Mouse (Mus musculus) hindbrain, embryonic 12.5 days (tissue): ENCODE measurements at regions not wholly inside any gene's neighbourhood (a gene's known extent, or its start where the extent isn't known, plus 50 kb on each side); places are given as distances from the start of the nearest gene placed in this dataset.

ENCODE experiments used
- ATAC-seq: fragments of 200-750 bp; cut with Nextera tagmentation; 2 replicates; pipeline ENCODE4 v1.8.0; 2017; ENCODE audit warnings: moderate TSS enrichment; ENCODE audit not compliant: low FRiP score
- H3K27ac ChIP-seq: fragments of 300-500 bp; sonication (generic); 2 replicates; pipeline ENCODE4 v1.5.1; 2016; ENCODE audit warnings: mild to moderate bottlenecking
- H3K27me3 ChIP-seq: fragments of 300-500 bp; sonication (generic); 2 replicates; pipeline ENCODE4 v1.6.1; 2016; ENCODE audit warnings: mild to moderate bottlenecking
- H3K36me3 ChIP-seq: fragments of 300-500 bp; sonication (generic); 2 replicates; pipeline ENCODE4 v1.6.1; 2016; ENCODE audit warnings: mild to moderate bottlenecking
- H3K4me1 ChIP-seq: fragments of 300-500 bp; sonication (generic); 2 replicates; pipeline ENCODE4 v1.6.1; 2016
- H3K4me2 ChIP-seq: fragments of 300-500 bp; sonication (generic); replicated peaks from 2 replicates; pipeline ENCODE4 v1.6.1; 2016; ENCODE audit warnings: mild to moderate bottlenecking
- H3K4me3 ChIP-seq: fragments of 300-500 bp; sonication (generic); 2 replicates; pipeline ENCODE4 v1.5.1; 2016; ENCODE audit warnings: mild to moderate bottlenecking
- H3K9ac ChIP-seq: fragments of 300-500 bp; sonication (generic); 2 replicates; pipeline ENCODE4 v1.6.1; 2016; ENCODE audit warnings: mild to moderate bottlenecking, moderate library complexity
- H3K9me3 ChIP-seq: fragments of 300-500 bp; sonication (generic); replicated peaks from 2 replicates; pipeline ENCODE4 v1.6.1; 2016; ENCODE audit warnings: mild to moderate bottlenecking
- WGBS: fragments of 180-500 bp; shearing (Covaris S2); methylation state at CpG from one replicate; pipeline ENCODE4 v1.1.7; 2016; 5-methylcytosine and 5-hydroxymethylcytosine counted together

DNA sequence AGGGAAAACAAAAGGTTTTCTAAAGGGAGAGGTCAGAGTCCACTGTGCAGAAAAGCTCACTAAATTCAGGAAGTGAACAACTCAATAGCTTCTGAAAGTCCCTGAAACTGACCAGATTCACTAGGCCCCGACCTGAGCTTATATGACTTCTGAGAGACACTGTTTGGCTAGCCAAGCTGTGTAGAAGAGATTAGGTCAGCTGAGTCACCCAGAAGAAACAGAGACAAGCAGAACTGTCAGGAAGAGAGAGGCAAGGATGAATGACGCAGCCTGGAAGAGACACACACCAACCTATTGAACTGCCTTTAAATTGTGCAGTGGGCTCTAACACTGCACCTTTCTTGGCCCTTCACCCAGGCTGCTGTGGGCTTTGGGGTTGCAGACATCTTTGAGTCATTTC is 230.4 kb downstream of the Gm21750 start:
- H3K4me1 ChIP-seq = no peaks in the 10 kb centered on the region
- H3K4me2 ChIP-seq = no peak overlapping the region
- no peaks in the 10 kb centered on the region for H3K36me3 ChIP-seq
- no peaks in the 10 kb centered on the region for H3K9me3 ChIP-seq
- H3K27ac ChIP-seq = no peak overlapping the region
- no peak for ATAC-seq
- WGBS = 78% methylated on average over 2 of the region's 2 CpGs
- no peak overlapping the region for H3K9ac ChIP-seq
- no peaks in the 10 kb centered on the region for H3K27me3 ChIP-seq
- H3K4me3 ChIP-seq = no peak overlapping the region

DNA sequence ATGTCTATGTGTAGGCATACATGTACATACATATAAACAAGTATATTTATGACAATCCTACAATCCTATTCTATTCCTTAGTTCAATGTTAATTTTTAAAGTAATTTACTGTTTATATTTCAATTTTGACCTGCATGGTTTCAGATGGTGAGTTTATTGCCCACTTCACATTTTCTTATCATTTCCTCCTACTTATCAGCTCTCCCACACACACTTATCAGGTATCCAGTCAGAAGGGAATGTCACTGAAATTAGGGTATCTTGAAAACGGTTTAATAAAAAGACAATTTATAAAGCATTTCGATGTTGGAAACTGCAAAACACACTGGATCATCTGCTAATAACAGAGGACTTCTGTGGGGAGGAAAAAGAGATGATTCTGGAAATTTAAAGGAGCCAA is 233.8 kb downstream of the Gm21750 start:
- no peaks in the 10 kb centered on the region for H3K9me3 ChIP-seq
- H3K36me3 ChIP-seq = no peaks in the 10 kb centered on the region
- no peaks in the 10 kb centered on the region for H3K27me3 ChIP-seq
- H3K27ac ChIP-seq = no peak overlapping the region
- H3K4me3 ChIP-seq = no peak overlapping the region
- no peak overlapping the region for H3K9ac ChIP-seq
- ATAC-seq = no peak
- H3K4me2 ChIP-seq = no peak overlapping the region
- 81% methylated on average over 2 of the region's 2 CpGs for WGBS
- H3K4me1 ChIP-seq = no peaks in the 10 kb centered on the region

DNA sequence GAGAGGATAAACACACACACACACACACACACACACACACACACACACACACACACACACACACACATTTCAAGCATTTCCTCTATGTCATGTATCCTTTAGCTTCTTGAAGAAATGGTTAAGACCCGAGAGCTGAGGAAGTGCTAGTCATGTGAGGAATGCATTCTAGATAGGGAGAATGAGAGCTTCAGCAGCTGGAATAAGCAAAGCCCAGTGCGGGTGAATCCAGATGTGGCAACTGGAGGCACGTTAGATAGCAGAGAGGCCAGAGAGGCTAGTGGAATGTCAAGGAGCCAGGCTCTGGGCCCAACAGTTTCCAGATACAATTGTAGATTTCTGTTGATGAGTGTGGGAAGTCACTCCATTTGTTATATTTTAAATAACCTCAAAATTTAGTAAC is 234.2 kb downstream of the Gm21750 start:
- H3K36me3 ChIP-seq = no peaks in the 10 kb centered on the region
- no peak overlapping the region for H3K4me3 ChIP-seq
- H3K4me1 ChIP-seq = no peaks in the 10 kb centered on the region
- no peaks in the 10 kb centered on the region for H3K9me3 ChIP-seq
- H3K4me2 ChIP-seq = no peak overlapping the region
- H3K27ac ChIP-seq = no peak overlapping the region
- 79% methylated on average over 3 of the region's 3 CpGs for WGBS
- H3K9ac ChIP-seq = no peak overlapping the region
- ATAC-seq = no peak
- no peaks in the 10 kb centered on the region for H3K27me3 ChIP-seq

DNA sequence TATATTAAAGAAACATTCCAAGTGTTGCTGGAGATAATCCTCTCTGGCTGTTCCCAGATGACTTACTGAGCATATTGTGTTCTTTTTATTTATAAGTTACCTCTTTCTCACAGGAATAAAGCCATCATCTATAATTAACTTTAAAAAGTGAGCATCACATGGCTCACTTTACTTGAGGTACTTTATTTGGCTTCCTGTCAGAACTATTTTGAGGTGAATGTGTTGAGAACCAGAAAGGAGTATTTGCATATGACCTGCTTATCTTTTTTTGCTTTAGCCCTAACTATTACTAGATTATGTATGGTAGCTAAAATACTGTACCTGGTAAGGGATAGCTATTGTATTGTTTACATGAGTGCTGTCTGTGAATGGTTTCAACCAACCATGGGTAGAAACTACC is 238.1 kb downstream of the Gm21750 start:
- H3K4me2 ChIP-seq = no peak overlapping the region
- H3K36me3 ChIP-seq = no peaks in the 10 kb centered on the region
- H3K27me3 ChIP-seq = no peaks in the 10 kb centered on the region
- no peaks in the 10 kb centered on the region for H3K4me1 ChIP-seq
- no peak overlapping the region for H3K9ac ChIP-seq
- H3K4me3 ChIP-seq = no peak overlapping the region
- no peak overlapping the region for H3K27ac ChIP-seq
- no peaks in the 10 kb centered on the region for H3K9me3 ChIP-seq
- no peak for ATAC-seq

DNA sequence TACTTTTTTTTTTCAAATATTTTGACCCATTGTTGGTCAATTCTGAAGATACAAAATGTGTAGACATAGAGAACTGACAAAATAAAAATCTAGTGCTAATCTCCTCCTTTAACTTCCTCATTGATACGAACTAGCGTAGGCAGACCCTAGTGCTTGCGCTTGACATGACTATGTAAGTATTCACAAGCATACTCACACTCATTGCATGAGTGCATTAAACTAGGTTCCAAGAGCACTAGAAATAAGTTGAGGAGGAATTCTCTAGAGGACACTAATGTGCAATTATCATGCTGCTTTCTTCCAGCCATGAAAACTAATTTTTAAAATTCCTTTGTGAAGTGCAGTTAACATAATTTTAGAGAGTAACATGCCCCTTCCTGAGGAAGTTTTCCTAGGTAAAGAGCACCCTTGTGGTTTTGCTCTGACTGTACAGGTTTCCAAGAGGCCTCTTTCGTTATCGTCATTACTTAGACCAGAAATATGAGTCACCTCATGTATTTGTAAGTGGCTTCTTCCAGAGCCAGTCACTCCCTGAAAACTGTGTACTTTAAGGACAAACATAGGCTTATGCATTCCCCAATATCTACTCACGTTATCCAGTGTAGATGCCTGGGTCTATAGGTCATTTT is 241.2 kb downstream of the Gm21750 start:
- H3K27ac ChIP-seq = no peak overlapping the region
- H3K4me2 ChIP-seq = no peak overlapping the region
- ATAC-seq = no peak
- no peak overlapping the region for H3K4me3 ChIP-seq
- H3K9ac ChIP-seq = no peak overlapping the region
- no peaks in the 10 kb centered on the region for H3K36me3 ChIP-seq
- no peaks in the 10 kb centered on the region for H3K9me3 ChIP-seq
- 93% methylated on average over 6 of the region's 6 CpGs for WGBS
- H3K4me1 ChIP-seq = no peaks in the 10 kb centered on the region
- H3K27me3 ChIP-seq = no peaks in the 10 kb centered on the region

DNA sequence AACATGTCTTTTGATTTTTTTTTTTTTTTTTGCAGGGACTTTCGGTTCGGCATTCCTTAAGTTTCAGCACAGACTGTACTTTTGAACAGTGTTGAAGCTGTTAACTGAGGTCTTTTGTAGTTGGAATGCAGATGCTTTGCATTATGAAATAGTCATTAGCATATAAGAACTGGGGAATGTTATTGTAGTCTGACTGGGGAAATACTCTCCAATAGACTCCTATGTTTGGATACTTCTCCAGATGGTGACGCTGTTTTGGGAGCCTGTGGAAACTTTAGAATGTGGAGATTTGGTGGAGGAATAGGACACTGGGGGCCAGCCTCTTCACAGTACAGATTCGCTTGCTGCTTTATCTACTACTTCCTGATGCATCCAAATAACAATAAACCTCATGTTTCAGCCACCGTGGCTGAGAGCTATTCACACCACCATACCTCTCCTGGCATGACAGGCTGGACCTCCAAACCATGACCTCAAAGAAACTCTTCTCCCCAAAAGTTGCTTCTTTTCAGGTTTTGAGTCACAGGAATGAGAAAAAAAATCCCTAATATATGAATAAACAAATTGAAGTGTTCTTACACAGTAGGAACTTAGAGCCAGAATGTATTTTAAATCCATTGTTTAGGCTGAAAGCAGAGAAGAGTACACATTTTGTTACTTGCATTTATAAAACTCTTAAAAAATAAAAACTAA is 252.9 kb downstream of the Gm21750 start:
- H3K4me3 ChIP-seq = no peak overlapping the region
- ATAC-seq = no peak
- no peaks in the 10 kb centered on the region for H3K4me1 ChIP-seq
- no peak overlapping the region for H3K9ac ChIP-seq
- H3K36me3 ChIP-seq = no peaks in the 10 kb centered on the region
- no peaks in the 10 kb centered on the region for H3K9me3 ChIP-seq
- no peak overlapping the region for H3K27ac ChIP-seq
- H3K27me3 ChIP-seq = no peaks in the 10 kb centered on the region
- 68% methylated on average over 5 of the region's 5 CpGs for WGBS
- H3K4me2 ChIP-seq = no peak overlapping the region

DNA sequence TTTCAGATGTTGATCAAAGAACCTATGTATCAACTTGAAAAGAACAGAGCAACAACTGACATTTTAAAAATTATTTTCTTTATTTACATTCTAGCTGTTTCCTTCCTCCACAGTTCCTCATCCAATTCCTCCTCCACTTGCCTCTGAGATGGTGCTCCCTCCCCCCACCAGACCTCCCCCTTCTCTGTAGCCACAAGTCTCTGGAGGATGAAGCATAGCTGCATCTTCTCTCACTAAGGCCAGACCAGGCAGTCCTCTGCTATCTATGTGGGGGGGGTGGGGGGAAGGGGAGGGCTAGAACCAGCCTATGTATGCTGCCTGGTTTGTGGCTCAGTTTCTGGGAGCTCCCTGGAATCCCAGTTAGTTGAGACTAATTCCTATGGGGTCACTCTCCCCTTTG is 255.0 kb downstream of the Gm21750 start:
- Histone ChIP-seq H3K4me3 (no peak overlapping the region), H3K27ac (no peak overlapping the region), H3K36me3 (no peaks in the 10 kb centered on the region), H3K9me3 (no peaks in the 10 kb centered on the region), H3K4me1 (no peaks in the 10 kb centered on the region), H3K4me2 (no peak overlapping the region), H3K9ac (no peak overlapping the region), H3K27me3 (no peaks in the 10 kb centered on the region)
- no peak for ATAC-seq

DNA sequence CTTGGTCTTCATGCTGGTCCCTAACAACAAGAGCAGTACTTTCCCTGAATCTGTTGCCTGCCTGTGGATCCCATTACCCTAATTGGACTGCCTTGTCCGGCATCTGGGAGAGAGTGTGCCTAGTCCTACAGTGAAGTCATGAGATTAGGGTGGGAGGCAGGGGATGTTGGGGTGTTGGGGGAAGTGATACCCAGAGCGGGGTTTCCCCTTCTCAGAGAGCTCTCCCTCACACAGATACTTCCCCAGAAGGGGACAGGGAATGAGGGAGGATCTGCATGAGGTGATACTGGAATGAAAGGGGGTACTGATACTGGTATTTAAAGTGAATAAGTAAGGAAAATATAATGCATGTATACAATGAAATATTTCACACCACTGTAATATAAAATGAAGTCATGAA is 270.1 kb downstream of the Gm21750 start:
- Histone ChIP-seq H3K4me1 (no peaks in the 10 kb centered on the region), H3K36me3 (no peaks in the 10 kb centered on the region), H3K4me3 (no peak overlapping the region), H3K9ac (no peak overlapping the region), H3K4me2 (no peak overlapping the region), H3K9me3 (no peaks in the 10 kb centered on the region), H3K27me3 (no peaks in the 10 kb centered on the region), H3K27ac (no peak overlapping the region)
- ATAC-seq = no peak
- WGBS = 70% methylated on average over 2 of the region's 2 CpGs

DNA sequence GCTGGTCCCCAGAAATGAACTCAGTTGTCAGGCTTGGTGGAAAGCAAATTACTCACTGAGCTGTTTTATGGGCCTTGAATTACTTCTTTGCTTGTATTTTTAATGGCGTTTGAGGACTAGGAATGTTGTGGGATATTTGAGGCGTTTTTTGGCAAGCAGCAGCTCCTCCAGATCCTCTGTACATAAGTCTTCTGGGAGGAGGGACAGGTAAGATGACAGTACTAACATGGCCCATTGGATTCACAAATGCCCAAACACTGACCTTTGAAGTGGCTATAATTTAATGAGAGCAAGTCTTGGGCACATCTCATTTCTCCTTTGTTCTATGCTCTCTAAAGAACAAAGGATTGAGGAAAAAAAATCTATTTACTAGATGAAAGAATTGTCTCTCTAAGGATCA is 286.3 kb downstream of the Gm21750 start:
- no peak overlapping the region for H3K4me2 ChIP-seq
- H3K36me3 ChIP-seq = no peaks in the 10 kb centered on the region
- WGBS = 74% methylated on average over 2 of the region's 2 CpGs
- no peak overlapping the region for H3K4me3 ChIP-seq
- no peak overlapping the region for H3K27ac ChIP-seq
- no peaks in the 10 kb centered on the region for H3K27me3 ChIP-seq
- ATAC-seq = no peak
- H3K4me1 ChIP-seq = no peaks in the 10 kb centered on the region
- H3K9ac ChIP-seq = no peak overlapping the region
- H3K9me3 ChIP-seq = no peaks in the 10 kb centered on the region

DNA sequence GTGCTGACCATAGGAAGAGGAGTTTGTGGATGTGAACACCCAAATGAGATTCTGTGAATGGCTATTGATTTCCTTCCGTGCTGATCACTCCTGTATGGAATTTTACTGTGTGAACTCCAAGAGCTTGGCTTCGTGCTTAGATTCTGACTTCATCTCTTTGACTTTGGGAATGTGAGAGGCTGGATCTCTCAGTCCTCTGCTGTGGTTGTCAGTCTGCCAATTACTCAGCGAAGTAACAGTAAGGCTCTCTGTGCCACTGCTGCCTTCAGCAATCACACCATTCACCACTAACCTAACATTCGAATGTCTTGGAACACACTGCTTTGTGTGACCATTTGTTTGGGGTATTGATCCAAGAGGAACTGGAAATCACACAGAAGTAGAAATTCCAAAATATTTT is 291.5 kb downstream of the Gm21750 start:
- Histone ChIP-seq H3K9ac (no peak overlapping the region), H3K9me3 (no peaks in the 10 kb centered on the region), H3K27ac (no peak overlapping the region), H3K4me3 (no peak overlapping the region), H3K4me1 (no peaks in the 10 kb centered on the region), H3K36me3 (no peaks in the 10 kb centered on the region), H3K27me3 (no peaks in the 10 kb centered on the region), H3K4me2 (no peak overlapping the region)
- no peak for ATAC-seq
- 84% methylated on average over 4 of the region's 4 CpGs for WGBS

DNA sequence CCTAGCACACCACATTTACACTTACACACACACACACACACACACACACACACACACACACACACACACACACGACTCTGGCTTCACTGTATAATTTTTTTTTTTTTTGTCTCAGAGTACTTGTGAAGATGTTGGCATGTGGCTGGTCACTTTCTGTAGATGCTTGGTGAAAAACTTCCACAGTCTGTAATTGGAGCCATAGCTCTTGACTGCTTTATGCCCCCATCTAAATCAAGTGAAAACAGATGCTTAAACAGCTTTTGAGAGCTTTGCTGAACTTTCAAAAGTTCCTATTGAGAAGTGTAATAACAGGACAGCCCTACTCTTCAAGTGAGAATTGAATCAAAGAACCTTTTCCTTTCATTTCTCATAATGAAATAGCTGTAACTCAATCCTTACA is 317.7 kb downstream of the Gm21750 start:
- Histone ChIP-seq H3K27ac (no peak overlapping the region), H3K9ac (no peak overlapping the region), H3K9me3 (no peaks in the 10 kb centered on the region), H3K4me2 (no peak overlapping the region), H3K4me3 (no peak overlapping the region), H3K4me1 (no peaks in the 10 kb centered on the region), H3K36me3 (no peaks in the 10 kb centered on the region), H3K27me3 (no peaks in the 10 kb centered on the region)
- WGBS = 43% methylated on average over 1 of the region's 1 CpGs
- no peak for ATAC-seq

DNA sequence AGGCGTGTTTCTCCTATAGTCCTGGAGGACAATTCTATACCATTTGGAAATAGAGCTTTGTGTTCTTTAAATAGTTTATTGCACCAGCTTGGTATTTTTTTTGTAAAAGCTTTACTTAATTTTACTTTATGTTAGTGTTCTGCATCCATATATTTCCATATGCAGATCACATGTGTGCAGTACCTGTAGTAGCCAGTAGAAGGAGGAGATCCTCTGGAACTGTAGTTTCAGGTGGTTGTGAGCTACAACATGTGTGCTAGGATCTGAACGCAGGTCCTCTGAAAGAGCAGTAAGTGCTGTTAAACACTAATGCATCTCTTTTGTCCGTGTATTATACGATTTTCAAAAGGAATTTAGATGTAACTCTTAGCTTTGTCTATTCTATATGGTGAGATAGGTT is 335.2 kb downstream of the Gm21750 start:
- no peak for ATAC-seq
- H3K4me1 ChIP-seq = no peaks in the 10 kb centered on the region
- H3K4me2 ChIP-seq = no peak overlapping the region
- H3K36me3 ChIP-seq = no peaks in the 10 kb centered on the region
- H3K9ac ChIP-seq = no peak overlapping the region
- no peaks in the 10 kb centered on the region for H3K9me3 ChIP-seq
- H3K27me3 ChIP-seq = no peaks in the 10 kb centered on the region
- 91% methylated on average over 4 of the region's 4 CpGs for WGBS
- no peak overlapping the region for H3K27ac ChIP-seq
- H3K4me3 ChIP-seq = no peak overlapping the region

DNA sequence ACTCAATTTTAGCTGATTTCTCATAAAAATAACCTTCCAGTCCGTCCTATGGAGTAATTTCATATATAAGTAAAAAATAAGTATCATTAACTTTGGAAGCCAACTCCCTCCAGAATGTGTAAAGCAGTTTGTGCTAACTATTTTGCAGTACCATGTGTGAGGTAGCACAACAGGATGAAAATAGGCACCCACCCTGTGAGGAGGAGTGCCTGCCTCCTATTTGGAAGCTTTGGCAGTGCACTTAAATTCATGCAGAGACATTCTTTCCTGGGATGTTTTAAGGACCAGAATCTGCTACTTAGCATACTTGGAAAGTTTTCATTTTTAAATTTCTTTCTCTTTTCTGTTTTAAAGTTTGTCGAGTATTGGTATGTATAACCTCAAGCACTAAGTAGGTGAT is 336.8 kb downstream of the Gm21750 start:
- H3K9me3 ChIP-seq = no peaks in the 10 kb centered on the region
- no peak overlapping the region for H3K27ac ChIP-seq
- H3K27me3 ChIP-seq = no peaks in the 10 kb centered on the region
- no peak overlapping the region for H3K4me3 ChIP-seq
- no peaks in the 10 kb centered on the region for H3K36me3 ChIP-seq
- no peak overlapping the region for H3K4me2 ChIP-seq
- H3K9ac ChIP-seq = no peak overlapping the region
- ATAC-seq = no peak
- 87% methylated on average over 2 of the region's 2 CpGs for WGBS
- H3K4me1 ChIP-seq = no peaks in the 10 kb centered on the region
